Mouse (Mus musculus): Measurements from ENCODE around the gene Gm49450. TPM values are rescaled to one million over a fixed set of nuclear protein-coding genes. Genes with fewer than 3 reads are reported as not detected.

The Gm49450 gene
- polyA plus RNA-seq, 1 experiment: not detected

GRCm38 (mm10) chr15:98993093-98993793 lies 39.9 kb upstream of the Gm49450 start:
- Histone ChIP-seq H3K4me3 (ENCODE audit: insufficient read depth, low read depth, low read length) (peak overlapping the region; percentile 32), H3K27ac (ENCODE audit: insufficient read depth, low read depth, low read length) (peak overlapping the region; percentile 93), H3K4me1 (ENCODE audit: control insufficient read depth, insufficient read depth, low read length) (peaks cover 26% of the 10 kb centered on the region)
- TF ChIP-seq POLR2A (IDR thresholded peaks at IDR 0.05; ENCODE audit: insufficient read depth, low read depth, low read length) (peak; percentile 38; the same call in 1 of the 2 replicates), CTCF (IDR thresholded peaks at IDR 0.05; ENCODE audit: insufficient read depth, low read depth, low read length) (peak; percentile 99)
- WGBS: 1% methylated on average over 35 of the region's 35 CpGs

- WGBS: 12% methylated on average over 17 of the region's 17 CpGs
- no peak for TF ChIP-seq CTCF (IDR thresholded peaks at IDR 0.05; ENCODE audit: insufficient read depth, low read depth, low read length)
- TF ChIP-seq POLR2A (IDR thresholded peaks at IDR 0.05; ENCODE audit: insufficient read depth, low read depth, low read length): no peak
- Histone ChIP-seq H3K4me1 (ENCODE audit: control insufficient read depth, insufficient read depth, low read length) (peaks cover 32% of the 10 kb centered on the region), H3K27ac (ENCODE audit: insufficient read depth, low read depth, low read length) (peak overlapping the region; percentile 93), H3K4me3 (ENCODE audit: insufficient read depth, low read depth, low read length) (no peak overlapping the region)
These were observed 38.9 kb upstream of the Gm49450 start for GRCm38 (mm10) chr15:98992086-98992912.

GRCm38 (mm10) chr15:98991540-98992050 lies 38.2 kb upstream of the Gm49450 start:
- Histone ChIP-seq H3K27ac (ENCODE audit: insufficient read depth, low read depth, low read length) (peak overlapping the region; percentile 93), H3K4me3 (ENCODE audit: insufficient read depth, low read depth, low read length) (no peak overlapping the region), H3K4me1 (ENCODE audit: control insufficient read depth, insufficient read depth, low read length) (peaks cover 35% of the 10 kb centered on the region)
- TF ChIP-seq CTCF (IDR thresholded peaks at IDR 0.05; ENCODE audit: insufficient read depth, low read depth, low read length): no peak
- no peak for TF ChIP-seq POLR2A (IDR thresholded peaks at IDR 0.05; ENCODE audit: insufficient read depth, low read depth, low read length)
- 10% methylated on average over 9 of the region's 9 CpGs for WGBS

GRCm38 (mm10) chr15:98990669-98991539 lies 37.6 kb upstream of the Gm49450 start:
- H3K27ac ChIP-seq (ENCODE audit: insufficient read depth, low read depth, low read length): peak overlapping the region; percentile 93
- WGBS: 21% methylated on average over 15 of the region's 15 CpGs
- TF ChIP-seq POLR2A (IDR thresholded peaks at IDR 0.05; ENCODE audit: insufficient read depth, low read depth, low read length) (no peak), CTCF (IDR thresholded peaks at IDR 0.05; ENCODE audit: insufficient read depth, low read depth, low read length) (no peak)
- H3K4me1 ChIP-seq (ENCODE audit: control insufficient read depth, insufficient read depth, low read length): peaks cover 35% of the 10 kb centered on the region
- H3K4me3 ChIP-seq (ENCODE audit: insufficient read depth, low read depth, low read length): no peak overlapping the region

- TF ChIP-seq CTCF (IDR thresholded peaks at IDR 0.05; ENCODE audit: insufficient read depth, low read depth, low read length) (no peak), POLR2A (IDR thresholded peaks at IDR 0.05; ENCODE audit: insufficient read depth, low read depth, low read length) (no peak)
- 26% methylated on average over 12 of the region's 12 CpGs for WGBS
- no peak overlapping the region for H3K27ac ChIP-seq (ENCODE audit: insufficient read depth, low read depth, low read length)
- peaks cover 35% of the 10 kb centered on the region for H3K4me1 ChIP-seq (ENCODE audit: control insufficient read depth, insufficient read depth, low read length)
- no peak overlapping the region for H3K4me3 ChIP-seq (ENCODE audit: insufficient read depth, low read depth, low read length)
These were observed 36.5 kb upstream of the Gm49450 start for GRCm38 (mm10) chr15:98989701-98990430.

GRCm38 (mm10) chr15:98988787-98989186 lies 35.4 kb upstream of the Gm49450 start:
- Histone ChIP-seq H3K4me1 (ENCODE audit: control insufficient read depth, insufficient read depth, low read length) (peaks cover 35% of the 10 kb centered on the region), H3K27ac (ENCODE audit: insufficient read depth, low read depth, low read length) (no peak overlapping the region), H3K4me3 (ENCODE audit: insufficient read depth, low read depth, low read length) (no peak overlapping the region)
- WGBS: 70% methylated on average over 3 of the region's 3 CpGs
- TF ChIP-seq POLR2A (IDR thresholded peaks at IDR 0.05; ENCODE audit: insufficient read depth, low read depth, low read length) (no peak), CTCF (IDR thresholded peaks at IDR 0.05; ENCODE audit: insufficient read depth, low read depth, low read length) (no peak)

GRCm38 (mm10) chr15:98987661-98988181 lies 34.4 kb upstream of the Gm49450 start:
- peak overlapping the region; percentile 91 for H3K27ac ChIP-seq (ENCODE audit: insufficient read depth, low read depth, low read length)
- WGBS: 31% methylated on average over 8 of the region's 8 CpGs
- TF ChIP-seq POLR2A (IDR thresholded peaks at IDR 0.05; ENCODE audit: insufficient read depth, low read depth, low read length): no peak
- TF ChIP-seq CTCF (IDR thresholded peaks at IDR 0.05; ENCODE audit: insufficient read depth, low read depth, low read length): no peak
- H3K4me1 ChIP-seq (ENCODE audit: control insufficient read depth, insufficient read depth, low read length): peaks cover 35% of the 10 kb centered on the region
- no peak overlapping the region for H3K4me3 ChIP-seq (ENCODE audit: insufficient read depth, low read depth, low read length)
